Mouse (Mus musculus) left cerebral cortex, postnatal 36 days (tissue): ENCODE data around the gene C8a. TPM values are rescaled to one million over a fixed set of nuclear protein-coding genes. Genes with fewer than 3 reads are reported as not detected.

Experiments used
- DNase-seq, 2 experiments: peaks; one replicate each; pipeline ENCODE4 v3.0.0; 2021 to 2022; ENCODE audit warnings: low spot score in 2 of 2, mixed read lengths in 1 of 2
- intact Hi-C: fragments of 180-260 bp; cut with DNase I; formaldehyde crosslinking; loops from one replicate; pipeline ENCODE4 v1.15.1; 2025
- total RNA-seq, 2 experiments: library from RNA; stranded (reverse); gene quantifications; 2 replicates each; pipeline ENCODE4 v1.2.3; 2021

C8a gene
- total RNA-seq, 2 experiments from 2014 or later = not detected

DNA sequence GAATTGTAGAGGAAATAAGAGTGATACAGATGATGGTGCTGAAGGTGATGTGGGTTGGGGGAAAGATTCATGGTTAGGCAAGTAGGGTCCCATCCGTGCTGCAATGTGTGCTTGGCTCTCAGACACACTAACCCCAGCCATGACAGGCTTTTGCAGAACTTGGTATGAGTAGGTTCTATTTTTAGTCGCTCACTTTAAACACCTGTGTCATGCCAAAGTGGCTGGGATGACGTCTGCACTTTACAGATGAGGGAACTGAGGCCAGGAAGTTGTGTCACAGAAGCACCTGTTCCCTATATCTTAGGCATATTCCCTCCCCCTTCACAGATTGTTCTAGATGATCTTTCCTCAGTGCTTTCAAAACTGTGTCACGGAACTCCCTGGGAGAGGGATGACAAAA lies 93.9 kb downstream of the C8a start:
- intact Hi-C loops = no loop called here
- DNase-seq = no peak

GRCm38 (mm10) chr4:104781441-104781840 lies 94.8 kb downstream of the C8a start:
- intact Hi-C loops = no loop called here
- DNase-seq = no peak

- DNase-seq = no peak
- intact Hi-C loops = no loop called here
Measured at GRCm38 (mm10) chr4:104779460-104779859, 96.7 kb downstream of the C8a start.

GRCm38 (mm10) chr4:104775601-104776000 lies 100.6 kb downstream of the C8a start:
- intact Hi-C loops = no loop called here
- DNase-seq = no peak

GRCm38 (mm10) chr4:104770331-104770730 lies 105.9 kb downstream of the C8a start:
- intact Hi-C loops = no loop called here
- DNase-seq = no peak

DNA sequence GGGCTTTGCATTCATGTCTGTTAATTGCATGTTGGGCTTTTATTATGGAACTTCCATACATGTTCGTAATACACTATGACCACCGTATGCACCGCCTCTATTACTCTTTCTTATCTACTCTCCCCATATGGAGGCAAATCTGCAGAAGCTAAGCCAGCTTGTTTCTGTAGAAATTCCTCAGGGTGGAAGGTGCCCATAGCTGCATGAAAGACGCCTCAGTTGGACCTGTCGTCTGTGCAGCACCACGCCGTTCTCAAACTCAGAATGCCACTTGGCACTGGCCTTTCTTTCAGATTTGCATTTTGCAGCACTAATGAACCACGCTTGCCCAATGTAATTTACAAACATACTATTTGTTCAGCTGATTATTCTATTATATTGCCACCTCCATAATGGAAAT lies 106.6 kb downstream of the C8a start:
- DNase-seq = no peak
- intact Hi-C loops = no loop called here

GRCm38 (mm10) chr4:104768190-104768589 lies 108.0 kb downstream of the C8a start:
- DNase-seq = no peak
- intact Hi-C loops = no loop called here

DNA sequence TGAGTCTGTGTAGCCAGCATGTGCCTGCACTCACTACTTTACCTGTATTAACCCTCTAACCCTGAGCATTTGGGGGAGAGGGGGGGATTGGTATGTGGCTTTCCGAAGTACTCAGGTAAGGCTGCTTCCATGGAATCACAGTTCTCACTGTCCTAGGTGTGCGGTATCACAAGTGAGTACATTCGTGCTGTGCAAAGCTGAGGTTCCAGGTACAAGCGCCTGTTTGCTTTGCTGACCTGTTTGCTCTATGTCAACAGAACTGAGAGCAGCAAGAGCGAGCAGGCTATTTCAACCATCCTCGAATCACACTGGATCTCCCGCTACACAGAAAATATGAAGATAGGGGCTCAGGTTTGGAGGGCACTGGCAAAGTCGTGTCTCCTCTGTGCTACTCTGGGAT lies 110.1 kb downstream of the C8a start, which contains the start of gene C8b:
Gene C8b, plus strand, starts transcription at position 253 of the 400 bp plus-strand sequence.
- no peak for DNase-seq

More for the DNA sequence above, 110.1 kb downstream of the C8a start, which contains the start of gene C8b:
- intact Hi-C loops = no loop called here

Other genes starting within 250 kb of the C8a start
- gene C8b, start 110.1 kb downstream of the C8a start, total RNA-seq = not detected
- not detected for gene Gm17662, start 19.1 kb downstream of the C8a start, total RNA-seq
- 1 to 10 TPM; 1.3 to 1.9 TPM for gene Fyb2, start 37.1 kb upstream of the C8a start, total RNA-seq
- gene Prkaa2, start 233.5 kb upstream of the C8a start, total RNA-seq = 10 to 100 TPM; 33.3 to 33.4 TPM